Mouse (Mus musculus): Measurements from ENCODE around the gene Klhdc1.

- TF ChIP-seq CTCF (IDR thresholded peaks at IDR 0.05) (no peak), EP300 (IDR thresholded peaks at IDR 0.05) (no peak)
These were observed 33.0 kb upstream of the Klhdc1 start for GRCm38 (mm10) chr12:69207926-69208325.

Data from lung, postnatal 0 days (tissue).